Mouse (Mus musculus): ENCODE results near the gene Bfar. TPM values are rescaled to one million over a fixed set of nuclear protein-coding genes. Genes with fewer than 3 reads are reported as not detected.
"Not testable (repeated sequence)": the region's sequence is repeated elsewhere in the genome, so short reads cannot be mapped to it uniquely, and the experiment has no call there.

The Bfar gene
- total RNA-seq (2014; fragmentation: Nextera tagmentation) (48.1 and 52.9 TPM in 2 replicates), total RNA-seq (2017) (49.8 and 65.2 TPM in 2 replicates)

GRCm38 (mm10) chr16:13671685-13672385 is at the start of gene Bfar, which contains the start of gene 3110001I22Rik:
Gene Bfar (plus strand): TSS chr16:13671858.
Gene 3110001I22Rik (plus strand): TSS chr16:13671929.
- ATAC-seq (replicated peaks; ENCODE audit: poor library complexity, severe bottlenecking), result peak; percentile 59

GRCm38 (mm10) chr16:13628345-13628744 is 43.3 kb upstream of the Bfar start:
- no peak for ATAC-seq (replicated peaks; ENCODE audit: poor library complexity, severe bottlenecking)

GRCm38 (mm10) chr16:13638198-13638597 is 33.5 kb upstream of the Bfar start:
- not testable (repeated sequence) for ATAC-seq (replicated peaks; ENCODE audit: poor library complexity, severe bottlenecking)

- ATAC-seq (replicated peaks; ENCODE audit: poor library complexity, severe bottlenecking), result no peak
These were observed 32.1 kb upstream of the Bfar start for GRCm38 (mm10) chr16:13639508-13639907.

- no peak for ATAC-seq (replicated peaks; ENCODE audit: poor library complexity, severe bottlenecking)
These were observed 31.6 kb upstream of the Bfar start for GRCm38 (mm10) chr16:13640064-13640463.

GRCm38 (mm10) chr16:13644474-13644873 is 27.2 kb upstream of the Bfar start:
- peak; percentile 42; the same call in 1 of the 2 replicates for ATAC-seq (replicated peaks; ENCODE audit: poor library complexity, severe bottlenecking)

GRCm38 (mm10) chr16:13645930-13646329 is 25.7 kb upstream of the Bfar start:
- ATAC-seq (replicated peaks; ENCODE audit: poor library complexity, severe bottlenecking), result no peak

GRCm38 (mm10) chr16:13658886-13659285 is 12.8 kb upstream of the Bfar start:
- ATAC-seq (replicated peaks; ENCODE audit: poor library complexity, severe bottlenecking), result no peak

- ATAC-seq (replicated peaks; ENCODE audit: poor library complexity, severe bottlenecking), result no peak
These were observed 10.9 kb upstream of the Bfar start for GRCm38 (mm10) chr16:13660736-13661135.

GRCm38 (mm10) chr16:13667878-13668343 is 3.7 kb upstream of the Bfar start, which contains the start of gene Parn:
Gene Parn (minus strand): TSS chr16:13668170.
- ATAC-seq (replicated peaks; ENCODE audit: poor library complexity, severe bottlenecking), result peak; percentile 64

GRCm38 (mm10) chr16:13668402-13669108 is 3.1 kb upstream of the Bfar start:
- ATAC-seq (replicated peaks; ENCODE audit: poor library complexity, severe bottlenecking), result no peak

GRCm38 (mm10) chr16:13669282-13669681 is 2.4 kb upstream of the Bfar start:
- no peak for ATAC-seq (replicated peaks; ENCODE audit: poor library complexity, severe bottlenecking)

GRCm38 (mm10) chr16:13670896-13671295 is 762 bp upstream of the Bfar start:
- not testable (repeated sequence) for ATAC-seq (replicated peaks; ENCODE audit: poor library complexity, severe bottlenecking)

- peak; percentile 58 for ATAC-seq (replicated peaks; ENCODE audit: poor library complexity, severe bottlenecking)
These were observed 784 bp downstream of the Bfar start for GRCm38 (mm10) chr16:13672386-13672898.

- ATAC-seq (replicated peaks; ENCODE audit: poor library complexity, severe bottlenecking), result no peak
These were observed 1.5 kb downstream of the Bfar start for GRCm38 (mm10) chr16:13673114-13673513.

- no peak for ATAC-seq (replicated peaks; ENCODE audit: poor library complexity, severe bottlenecking)
These were observed 2.9 kb downstream of the Bfar start for GRCm38 (mm10) chr16:13674511-13674910.

- no peak for ATAC-seq (replicated peaks; ENCODE audit: poor library complexity, severe bottlenecking)
These were observed 7.1 kb downstream of the Bfar start for GRCm38 (mm10) chr16:13678601-13679319.

GRCm38 (mm10) chr16:13698998-13699397 is 27.3 kb downstream of the Bfar start:
- no peak for ATAC-seq (replicated peaks; ENCODE audit: poor library complexity, severe bottlenecking)

GRCm38 (mm10) chr16:13702184-13702583 is 30.5 kb downstream of the Bfar start:
- ATAC-seq (replicated peaks; ENCODE audit: poor library complexity, severe bottlenecking), result no peak

GRCm38 (mm10) chr16:13704676-13705075 is 33.0 kb downstream of the Bfar start:
- no peak for ATAC-seq (replicated peaks; ENCODE audit: poor library complexity, severe bottlenecking)

All from granulocyte monocyte progenitor cell, adult 5-6 weeks (primary cell).